Mouse (Mus musculus): ENCODE results near the gene Adap1. TPM values are rescaled to one million over a fixed set of nuclear protein-coding genes. Genes with fewer than 3 reads are reported as not detected.
A peak's percentile ranks its signal among the peaks of the same experiment; 100 is the strongest.

The Adap1 gene
- polyA plus RNA-seq, 1 experiment from 2014 or later = 5.7 TPM

DNA sequence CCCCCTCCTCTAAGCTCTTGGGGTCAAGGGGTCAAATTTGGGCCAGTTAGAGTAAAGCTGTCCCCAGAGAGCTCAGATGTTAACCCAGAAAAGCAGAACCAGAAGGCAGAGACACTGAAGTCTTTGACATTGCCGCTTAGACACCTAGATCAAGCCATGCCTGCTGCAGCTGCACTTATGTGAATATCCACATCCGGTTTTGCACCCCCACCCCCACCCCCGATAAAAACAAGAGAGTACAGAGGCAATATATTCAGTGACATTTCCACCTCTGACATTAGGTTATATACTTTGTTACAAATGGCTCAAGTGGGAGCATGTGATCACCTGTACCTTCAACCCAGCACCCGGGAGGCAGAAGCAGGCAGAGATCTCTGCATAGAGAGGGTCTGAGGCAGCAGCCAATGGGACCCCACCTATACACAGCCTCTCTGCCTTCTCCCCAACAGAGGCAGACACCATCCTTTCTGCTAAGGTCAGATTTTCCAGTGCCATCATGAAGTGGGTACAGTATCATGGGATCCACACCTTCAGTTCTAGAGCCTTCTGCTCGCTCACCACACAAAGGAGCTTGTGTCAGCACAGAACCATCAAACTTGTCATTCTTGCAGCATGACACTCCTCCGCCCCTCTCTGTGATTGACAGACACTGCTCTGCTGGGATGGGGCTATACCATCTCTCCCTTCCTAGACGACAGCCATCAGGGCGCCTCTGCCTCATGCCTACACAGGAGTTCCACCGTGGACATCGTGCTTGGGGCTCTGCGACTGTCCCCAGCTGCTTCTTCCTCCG lies 34.8 kb downstream of the Adap1 start:
- DNase-seq (ENCODE audit: low spot score) (no peak), ATAC-seq (ENCODE audit: low read depth) (no peak)
- no peaks in the 10 kb centered on the region for H3K4me1 ChIP-seq (ENCODE audit: control insufficient read depth, insufficient read depth, low read length)
- no peaks in the 10 kb centered on the region for H3K27me3 ChIP-seq (replicated peaks; ENCODE audit: control insufficient read depth, insufficient read depth, low read length)
- no peaks in the 10 kb centered on the region for H3K36me3 ChIP-seq (ENCODE audit: control insufficient read depth, insufficient read depth, low read length)
- 77% methylated on average over 12 of the region's 12 CpGs for WGBS
- H3K9me3 ChIP-seq (ENCODE audit: control insufficient read depth, low read length) = no peaks in the 10 kb centered on the region
- no peak overlapping the region for H3K4me3 ChIP-seq (ENCODE audit: low read depth, low read length)
- H3K9ac ChIP-seq (ENCODE audit: low read depth, low read length) = no peak overlapping the region
- H3K27ac ChIP-seq (replicated peaks; ENCODE audit: low read depth, low read length) = no peak overlapping the region
- H3K4me2 ChIP-seq (ENCODE audit: low read depth, low read length) = no peak overlapping the region

DNA sequence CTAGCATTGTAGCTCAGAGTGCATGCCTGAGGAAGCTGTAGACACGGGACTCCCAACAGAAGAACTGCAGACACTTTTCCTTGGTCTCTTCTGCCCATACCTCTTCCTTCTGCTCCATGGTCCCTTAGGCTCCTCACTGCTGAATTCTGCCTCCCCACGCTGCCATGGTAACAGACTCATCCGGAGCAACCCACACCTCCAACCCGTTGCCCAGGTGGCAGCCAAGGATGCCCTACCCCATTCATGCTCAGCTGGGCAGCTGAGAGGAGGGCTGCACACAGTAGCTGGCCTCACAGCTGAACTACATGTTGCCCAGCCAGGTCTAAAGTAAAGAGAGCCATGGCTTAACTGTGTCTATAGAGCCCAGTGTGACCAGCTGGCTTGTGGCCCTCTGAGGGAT lies 36.8 kb downstream of the Adap1 start:
- DNase-seq (ENCODE audit: low spot score) = no peak
- Histone ChIP-seq H3K4me1 (ENCODE audit: control insufficient read depth, insufficient read depth, low read length) (no peaks in the 10 kb centered on the region), H3K4me2 (ENCODE audit: low read depth, low read length) (no peak overlapping the region), H3K27me3 (replicated peaks; ENCODE audit: control insufficient read depth, insufficient read depth, low read length) (no peaks in the 10 kb centered on the region), H3K9ac (ENCODE audit: low read depth, low read length) (no peak overlapping the region), H3K4me3 (ENCODE audit: low read depth, low read length) (no peak overlapping the region), H3K36me3 (ENCODE audit: control insufficient read depth, insufficient read depth, low read length) (no peaks in the 10 kb centered on the region), H3K9me3 (ENCODE audit: control insufficient read depth, low read length) (no peaks in the 10 kb centered on the region), H3K27ac (replicated peaks; ENCODE audit: low read depth, low read length) (no peak overlapping the region)
- WGBS = 74% methylated on average over 4 of the region's 4 CpGs
- no peak for ATAC-seq (ENCODE audit: low read depth)

DNA sequence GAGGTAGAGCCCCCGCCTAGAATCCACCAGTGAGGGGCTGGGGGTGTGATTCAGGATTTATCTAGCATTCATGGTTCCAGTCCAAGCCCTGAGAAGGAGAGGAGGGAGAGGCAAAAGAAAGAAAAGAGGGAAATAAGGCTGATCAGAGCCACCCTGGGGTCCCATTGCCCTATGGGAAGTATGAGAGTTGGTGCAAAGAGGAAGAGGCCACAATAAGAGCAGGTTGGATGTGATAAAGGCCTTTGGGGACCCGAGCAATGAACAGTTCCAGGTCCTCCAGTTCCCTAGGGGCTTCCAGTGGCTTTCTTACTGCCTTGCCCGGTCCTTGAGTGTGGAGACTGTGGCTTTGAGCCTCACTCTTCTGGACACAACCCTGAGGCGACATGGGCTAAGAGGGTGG lies 37.6 kb downstream of the Adap1 start:
- ATAC-seq (ENCODE audit: low read depth) (no peak), DNase-seq (ENCODE audit: low spot score) (no peak)
- Histone ChIP-seq H3K9ac (ENCODE audit: low read depth, low read length) (no peak overlapping the region), H3K4me1 (ENCODE audit: control insufficient read depth, insufficient read depth, low read length) (no peaks in the 10 kb centered on the region), H3K4me2 (ENCODE audit: low read depth, low read length) (no peak overlapping the region), H3K36me3 (ENCODE audit: control insufficient read depth, insufficient read depth, low read length) (no peaks in the 10 kb centered on the region), H3K27me3 (replicated peaks; ENCODE audit: control insufficient read depth, insufficient read depth, low read length) (no peaks in the 10 kb centered on the region), H3K9me3 (ENCODE audit: control insufficient read depth, low read length) (no peaks in the 10 kb centered on the region), H3K27ac (replicated peaks; ENCODE audit: low read depth, low read length) (no peak overlapping the region), H3K4me3 (ENCODE audit: low read depth, low read length) (no peak overlapping the region)
- 88% methylated on average over 4 of the region's 4 CpGs for WGBS

DNA sequence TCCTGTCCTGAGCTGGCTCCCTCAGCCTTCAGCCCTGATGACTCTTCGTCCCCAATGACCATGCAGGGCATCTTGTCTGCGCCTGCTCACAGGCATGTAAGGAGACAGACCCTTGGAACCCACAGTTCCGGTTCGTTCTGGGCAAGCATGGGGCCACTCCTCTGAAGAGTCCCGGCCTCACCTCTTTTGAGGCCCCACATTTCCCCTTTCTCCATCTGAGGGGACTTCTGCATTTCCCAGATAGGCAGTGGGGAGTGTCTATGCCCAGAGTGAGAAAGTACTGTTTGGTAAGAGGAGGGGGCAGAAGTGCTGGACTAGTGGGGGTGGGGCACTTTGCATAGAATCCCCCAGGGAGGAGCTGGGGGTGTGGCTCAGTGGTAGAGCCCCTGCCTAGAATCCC lies 38.3 kb downstream of the Adap1 start:
- 86% methylated on average over 5 of the region's 5 CpGs for WGBS
- DNase-seq (ENCODE audit: low spot score) (no peak), ATAC-seq (ENCODE audit: low read depth) (no peak)
- Histone ChIP-seq H3K27me3 (replicated peaks; ENCODE audit: control insufficient read depth, insufficient read depth, low read length) (no peaks in the 10 kb centered on the region), H3K27ac (replicated peaks; ENCODE audit: low read depth, low read length) (no peak overlapping the region), H3K36me3 (ENCODE audit: control insufficient read depth, insufficient read depth, low read length) (no peaks in the 10 kb centered on the region), H3K4me2 (ENCODE audit: low read depth, low read length) (no peak overlapping the region), H3K4me3 (ENCODE audit: low read depth, low read length) (no peak overlapping the region), H3K4me1 (ENCODE audit: control insufficient read depth, insufficient read depth, low read length) (no peaks in the 10 kb centered on the region), H3K9ac (ENCODE audit: low read depth, low read length) (no peak overlapping the region), H3K9me3 (ENCODE audit: control insufficient read depth, low read length) (no peaks in the 10 kb centered on the region)

DNA sequence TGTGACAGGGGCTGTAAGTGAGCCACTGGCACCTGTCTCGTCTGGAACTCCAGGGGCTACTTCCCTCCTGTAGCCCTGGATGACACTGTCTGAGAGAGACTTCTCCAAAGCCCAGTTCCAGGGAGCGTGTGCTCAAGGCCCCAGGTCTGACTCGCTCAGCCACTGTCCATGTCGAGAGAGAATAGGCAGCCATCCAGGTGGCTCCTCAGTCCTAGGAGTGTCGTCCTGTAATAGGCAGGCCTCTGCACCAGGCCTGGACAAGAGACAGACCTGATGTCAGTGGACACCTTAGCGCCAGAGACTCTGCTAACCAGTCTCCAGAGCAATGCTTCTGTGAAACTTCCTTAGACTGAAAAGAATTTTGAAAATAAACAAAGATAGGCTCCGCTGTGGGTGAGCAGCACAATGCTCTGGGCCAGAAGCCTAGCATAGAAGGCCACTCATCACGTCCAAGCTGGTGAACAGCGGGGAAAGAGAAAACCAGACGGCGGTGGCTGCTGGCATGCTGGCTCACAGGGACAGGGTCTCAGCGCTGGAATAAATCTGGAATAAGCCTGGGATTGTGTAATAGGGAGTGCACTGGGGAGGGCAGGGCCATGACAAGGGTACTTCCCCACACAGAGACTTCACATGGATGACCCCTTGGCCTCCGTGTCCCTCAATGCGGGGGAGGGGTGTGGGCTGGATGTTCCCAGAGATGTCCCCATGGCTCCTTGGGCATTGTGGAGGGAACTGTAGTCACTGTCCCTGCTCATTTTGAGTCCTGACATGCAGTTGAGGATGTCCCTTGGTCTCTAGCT lies 39.1 kb downstream of the Adap1 start:
- Histone ChIP-seq H3K4me1 (ENCODE audit: control insufficient read depth, insufficient read depth, low read length) (no peaks in the 10 kb centered on the region), H3K27ac (replicated peaks; ENCODE audit: low read depth, low read length) (no peak overlapping the region), H3K27me3 (replicated peaks; ENCODE audit: control insufficient read depth, insufficient read depth, low read length) (no peaks in the 10 kb centered on the region), H3K9ac (ENCODE audit: low read depth, low read length) (no peak overlapping the region), H3K36me3 (ENCODE audit: control insufficient read depth, insufficient read depth, low read length) (no peaks in the 10 kb centered on the region), H3K9me3 (ENCODE audit: control insufficient read depth, low read length) (no peaks in the 10 kb centered on the region), H3K4me2 (ENCODE audit: low read depth, low read length) (no peak overlapping the region), H3K4me3 (ENCODE audit: low read depth, low read length) (no peak overlapping the region)
- no peak for ATAC-seq (ENCODE audit: low read depth)
- DNase-seq (ENCODE audit: low spot score) = no peak
- 60% methylated on average over 14 of the region's 14 CpGs for WGBS

DNA sequence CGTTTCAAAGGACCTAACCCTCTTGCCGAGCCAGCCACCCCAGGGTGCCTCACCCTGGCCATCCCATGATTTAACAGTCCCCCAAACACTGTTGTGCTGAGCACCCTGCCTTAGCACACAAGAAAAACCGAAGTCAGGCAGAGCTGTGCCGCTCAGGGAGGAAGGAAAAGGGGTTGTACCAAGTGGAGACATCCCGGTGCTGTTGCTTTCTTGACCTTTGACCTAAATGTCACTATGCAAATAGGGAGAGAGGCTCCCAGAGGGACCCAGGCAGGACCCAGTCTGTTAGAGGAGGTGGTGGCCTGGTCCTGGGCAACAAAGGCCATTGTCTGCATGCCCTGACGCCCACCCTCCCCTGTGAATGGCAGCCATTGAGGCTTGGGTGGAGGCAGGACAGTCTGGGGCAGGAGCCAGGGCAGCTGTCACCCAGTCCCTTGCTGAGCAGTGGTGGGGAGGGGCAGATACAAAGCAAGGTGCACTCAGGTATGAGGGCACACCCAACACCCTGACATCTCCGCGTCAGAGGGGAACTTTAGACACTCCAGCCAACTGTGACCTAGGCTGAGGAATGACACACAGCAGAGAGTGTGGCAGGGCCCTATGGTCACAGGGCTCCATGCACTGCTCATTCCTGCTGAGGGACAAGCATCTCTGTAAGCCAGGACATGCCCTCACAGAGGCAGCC lies 39.9 kb downstream of the Adap1 start:
- Histone ChIP-seq H3K4me2 (ENCODE audit: low read depth, low read length) (no peak overlapping the region), H3K27ac (replicated peaks; ENCODE audit: low read depth, low read length) (no peak overlapping the region), H3K36me3 (ENCODE audit: control insufficient read depth, insufficient read depth, low read length) (no peaks in the 10 kb centered on the region), H3K4me3 (ENCODE audit: low read depth, low read length) (no peak overlapping the region), H3K27me3 (replicated peaks; ENCODE audit: control insufficient read depth, insufficient read depth, low read length) (no peaks in the 10 kb centered on the region), H3K9me3 (ENCODE audit: control insufficient read depth, low read length) (no peaks in the 10 kb centered on the region), H3K9ac (ENCODE audit: low read depth, low read length) (no peak overlapping the region), H3K4me1 (ENCODE audit: control insufficient read depth, insufficient read depth, low read length) (no peaks in the 10 kb centered on the region)
- WGBS = 32% methylated on average over 6 of the region's 8 CpGs
- ATAC-seq (ENCODE audit: low read depth) = no peak
- no peak for DNase-seq (ENCODE audit: low spot score)

DNA sequence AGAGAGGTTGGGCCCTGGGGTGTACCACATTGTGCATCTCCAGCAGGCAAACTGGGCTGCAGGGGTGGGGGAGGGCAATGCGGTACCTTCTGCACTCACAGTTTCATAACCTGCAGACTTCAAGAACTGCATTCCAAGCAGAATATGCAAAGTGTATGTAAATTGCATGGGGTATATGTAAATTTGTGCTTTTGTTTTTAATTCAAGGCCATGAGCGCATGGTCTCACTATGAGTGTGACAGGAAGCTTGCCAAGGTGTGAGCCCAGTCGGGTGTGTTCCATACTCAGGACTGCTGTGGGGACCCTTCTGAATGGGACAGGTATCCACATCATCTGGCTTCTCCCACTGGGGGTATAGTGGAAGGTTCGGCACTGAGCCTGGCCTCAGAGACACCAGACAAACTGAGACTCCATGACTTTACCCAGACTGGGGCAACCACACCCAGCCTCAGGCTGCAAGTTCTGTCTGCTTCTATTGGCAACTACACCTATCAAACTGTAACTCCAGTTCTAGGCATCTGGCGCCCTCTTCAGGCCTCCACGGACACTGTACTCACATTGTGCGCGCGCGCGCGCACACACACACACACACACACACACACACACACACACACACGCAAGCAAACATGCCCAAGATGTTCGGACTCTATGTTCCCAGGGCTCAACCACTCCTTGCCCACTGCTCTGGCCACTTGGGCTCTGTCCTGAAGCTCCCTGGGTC lies 41.8 kb downstream of the Adap1 start:
- DNase-seq (ENCODE audit: low spot score) (no peak), ATAC-seq (ENCODE audit: low read depth) (no peak)
- 94% methylated on average over 14 of the region's 14 CpGs for WGBS
- Histone ChIP-seq H3K36me3 (ENCODE audit: control insufficient read depth, insufficient read depth, low read length) (no peaks in the 10 kb centered on the region), H3K9ac (ENCODE audit: low read depth, low read length) (no peak overlapping the region), H3K4me1 (ENCODE audit: control insufficient read depth, insufficient read depth, low read length) (no peaks in the 10 kb centered on the region), H3K27ac (replicated peaks; ENCODE audit: low read depth, low read length) (no peak overlapping the region), H3K27me3 (replicated peaks; ENCODE audit: control insufficient read depth, insufficient read depth, low read length) (no peaks in the 10 kb centered on the region), H3K4me3 (ENCODE audit: low read depth, low read length) (no peak overlapping the region), H3K4me2 (ENCODE audit: low read depth, low read length) (no peak overlapping the region), H3K9me3 (ENCODE audit: control insufficient read depth, low read length) (no peaks in the 10 kb centered on the region)

DNA sequence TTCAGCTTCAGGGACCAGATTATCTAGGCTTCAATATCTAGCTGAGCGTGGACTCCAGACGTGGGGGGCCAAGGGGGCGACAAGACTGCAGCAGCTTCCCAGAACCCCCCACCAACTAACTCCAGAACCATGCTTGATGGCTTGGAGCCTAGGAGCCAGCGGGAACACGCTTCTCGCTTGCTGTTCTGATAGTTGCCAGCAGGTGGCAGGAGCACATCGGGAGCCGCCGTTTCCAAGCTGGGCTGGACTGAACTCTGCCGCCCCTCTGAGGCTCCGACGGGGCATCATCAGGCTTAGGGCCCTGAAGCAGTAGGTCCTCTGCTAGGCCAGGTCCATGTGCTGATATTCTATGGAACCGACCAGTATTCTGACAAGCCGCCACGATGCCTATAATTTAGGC lies 43.2 kb downstream of the Adap1 start:
- no peaks in the 10 kb centered on the region for H3K27me3 ChIP-seq (replicated peaks; ENCODE audit: control insufficient read depth, insufficient read depth, low read length)
- no peaks in the 10 kb centered on the region for H3K4me1 ChIP-seq (ENCODE audit: control insufficient read depth, insufficient read depth, low read length)
- ATAC-seq (ENCODE audit: low read depth) (peak; percentile 77), DNase-seq (ENCODE audit: low spot score) (peak; percentile 81)
- no peak overlapping the region for H3K4me3 ChIP-seq (ENCODE audit: low read depth, low read length)
- H3K36me3 ChIP-seq (ENCODE audit: control insufficient read depth, insufficient read depth, low read length) = no peaks in the 10 kb centered on the region
- H3K9ac ChIP-seq (ENCODE audit: low read depth, low read length) = no peak overlapping the region
- H3K4me2 ChIP-seq (ENCODE audit: low read depth, low read length) = no peak overlapping the region
- H3K27ac ChIP-seq (replicated peaks; ENCODE audit: low read depth, low read length) = no peak overlapping the region
- no peaks in the 10 kb centered on the region for H3K9me3 ChIP-seq (ENCODE audit: control insufficient read depth, low read length)
- 9% methylated on average over 12 of the region's 15 CpGs for WGBS
